Mouse (Mus musculus) limb, embryonic 14.5 days (tissue): ENCODE results near the gene Zfp467. TPM values are rescaled to one million over a fixed set of nuclear protein-coding genes. Genes with fewer than 3 reads are reported as not detected.

Experiments used
- ATAC-seq: fragments of 200-750 bp; cut with Nextera tagmentation; 2 replicates; pipeline ENCODE4 v1.8.0; 2017; ENCODE audit warnings: low read depth, moderate number of reproducible peaks, moderate TSS enrichment; ENCODE audit not compliant: low FRiP score
- DNase-seq: peaks from one replicate; pipeline ENCODE4 v3.0.0-alpha.2; 2015; ENCODE audit warnings: low spot score
- H3K27ac ChIP-seq: fragments of 300-500 bp; sonication (generic); replicated peaks from 2 replicates; pipeline ENCODE4 v1.5.1; 2014; ENCODE audit warnings: low read depth, mild to moderate bottlenecking, low read length, moderate library complexity, mixed read lengths
- H3K27me3 ChIP-seq: fragments of 300-500 bp; sonication (generic); 2 replicates; pipeline ENCODE4 v1.6.1; 2014; ENCODE audit warnings: low read length, mixed read lengths; ENCODE audit not compliant: control insufficient read depth, insufficient read depth
- H3K36me3 ChIP-seq: fragments of 300-500 bp; sonication (generic); 2 replicates; pipeline ENCODE4 v1.6.1; 2014; ENCODE audit warnings: mild to moderate bottlenecking, low read length, moderate library complexity, mixed read lengths; ENCODE audit not compliant: control insufficient read depth, insufficient read depth
- H3K4me1 ChIP-seq: fragments of 300-500 bp; sonication (generic); 2 replicates; pipeline ENCODE4 v1.6.1; 2014; ENCODE audit warnings: antibody characterized with exemption, low read length, mixed read lengths; ENCODE audit not compliant: control insufficient read depth, insufficient read depth
- H3K4me2 ChIP-seq: fragments of 300-500 bp; sonication (generic); replicated peaks from 2 replicates; pipeline ENCODE4 v1.6.1; 2014; ENCODE audit warnings: low read depth, mild to moderate bottlenecking, low read length, moderate library complexity; ENCODE audit not compliant: severe bottlenecking
- H3K4me3 ChIP-seq: fragments of 300-500 bp; sonication (generic); replicated peaks from 2 replicates; pipeline ENCODE4 v1.5.1; 2014; ENCODE audit warnings: low read length
- H3K9ac ChIP-seq: fragments of 300-500 bp; sonication (generic); 2 replicates; pipeline ENCODE4 v1.6.1; 2014; ENCODE audit warnings: mild to moderate bottlenecking, low read depth, low read length, moderate library complexity; ENCODE audit not compliant: severe bottlenecking
- H3K9me3 ChIP-seq: fragments of 300-500 bp; sonication (generic); 2 replicates; pipeline ENCODE4 v1.6.1; 2016; ENCODE audit warnings: low read length; ENCODE audit not compliant: control insufficient read depth
- POLR2A ChIP-seq: fragments of 200-500 bp; IDR thresholded peaks from 2 replicates; pipeline ENCODE4 v1.8.0; 2012; ENCODE audit warnings: inconsistent platforms, mild to moderate bottlenecking, moderate library complexity, borderline replicate concordance; ENCODE audit not compliant: insufficient read depth, insufficient read length; ENCODE audit errors: extremely low read depth
- WGBS: fragments of 180-500 bp; shearing (Covaris S2); extraction: QIAGEN DNeasy Blood & Tissue Kit; methylation state at CpG from one replicate; pipeline ENCODE4 v1.1.7; 2014; 5-methylcytosine and 5-hydroxymethylcytosine counted together
- polyA plus RNA-seq, 2 experiments: library from polyadenylated mRNA; depleted of rRNA in 1 of 2; stranded (reverse) in 1 of 2; unstranded in 1 of 2; fragments of >200 nt; fragmentation: Nextera tagmentation in 1 of 2; extraction: Ambion mirVana in 1 of 2; gene quantifications; 2 replicates each; pipeline versions ENCODE4 v1.2.1 to v1.2.3; 2012 to 2014

Gene Zfp467
- polyA plus RNA-seq, 2 experiments, result 29.3 to 43.5 TPM

DNA sequence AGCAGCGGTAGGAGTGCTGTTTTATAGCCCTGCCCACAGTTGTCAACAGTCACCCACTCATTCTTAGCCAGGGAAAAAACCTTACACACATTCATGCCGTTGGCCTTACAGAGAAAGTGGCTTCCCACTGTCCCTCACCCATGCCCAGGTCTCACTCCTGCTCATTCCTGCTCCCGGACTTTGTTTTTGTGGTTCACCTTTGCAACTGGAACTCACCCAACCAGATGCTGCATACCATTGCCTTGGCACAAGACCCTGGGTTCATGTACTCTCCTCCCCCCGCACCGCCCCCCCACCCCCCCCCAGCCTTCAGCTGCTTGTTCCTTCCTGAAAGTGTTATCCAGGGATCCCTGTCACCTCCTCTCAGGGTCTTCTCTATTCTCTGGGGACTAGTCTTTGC is 10.5 kb downstream of the Zfp467 start:
- Histone ChIP-seq H3K4me3 (no peak overlapping the region), H3K9ac (no peak overlapping the region), H3K36me3 (peaks cover 39% of the 10 kb centered on the region), H3K27ac (no peak overlapping the region), H3K27me3 (peaks cover 10% of the 10 kb centered on the region; the same call in 1 of the 2 replicates), H3K9me3 (no peaks in the 10 kb centered on the region), H3K4me2 (no peak overlapping the region), H3K4me1 (peaks cover 25% of the 10 kb centered on the region)
- DNase-seq, result no peak
- 48% methylated on average over 4 of the region's 5 CpGs for WGBS
- no peak for ATAC-seq
- TF ChIP-seq POLR2A, result no peak

DNA sequence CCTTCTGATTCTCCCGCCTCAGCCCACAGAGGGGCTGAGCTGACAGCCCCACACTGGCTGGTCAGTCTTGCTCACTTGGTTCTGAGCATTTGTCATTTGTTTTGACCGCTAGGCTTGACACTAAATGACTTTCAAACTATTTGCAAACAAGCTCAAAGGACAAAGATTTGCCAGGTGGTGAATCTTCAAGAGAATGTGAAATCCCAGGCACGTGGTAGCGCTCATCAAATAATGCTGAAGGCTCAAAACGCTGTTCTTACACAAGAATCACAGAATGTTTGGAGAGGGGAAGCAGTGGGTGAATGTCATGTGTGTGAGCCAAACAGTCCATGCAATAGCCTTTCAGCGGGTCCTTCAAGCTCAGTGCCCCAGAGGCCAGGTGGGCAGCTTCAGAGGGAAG is 11.0 kb downstream of the Zfp467 start:
- DNase-seq (no peak), ATAC-seq (no peak)
- no peak overlapping the region for H3K4me3 ChIP-seq
- H3K9me3 ChIP-seq, result no peaks in the 10 kb centered on the region
- H3K4me1 ChIP-seq, result peaks cover 24% of the 10 kb centered on the region
- no peak for TF ChIP-seq POLR2A
- no peak overlapping the region for H3K9ac ChIP-seq
- H3K27me3 ChIP-seq, result peaks cover 10% of the 10 kb centered on the region; the same call in 1 of the 2 replicates
- H3K36me3 ChIP-seq, result peaks cover 36% of the 10 kb centered on the region
- 60% methylated on average over 6 of the region's 6 CpGs for WGBS
- no peak overlapping the region for H3K27ac ChIP-seq
- no peak overlapping the region for H3K4me2 ChIP-seq

DNA sequence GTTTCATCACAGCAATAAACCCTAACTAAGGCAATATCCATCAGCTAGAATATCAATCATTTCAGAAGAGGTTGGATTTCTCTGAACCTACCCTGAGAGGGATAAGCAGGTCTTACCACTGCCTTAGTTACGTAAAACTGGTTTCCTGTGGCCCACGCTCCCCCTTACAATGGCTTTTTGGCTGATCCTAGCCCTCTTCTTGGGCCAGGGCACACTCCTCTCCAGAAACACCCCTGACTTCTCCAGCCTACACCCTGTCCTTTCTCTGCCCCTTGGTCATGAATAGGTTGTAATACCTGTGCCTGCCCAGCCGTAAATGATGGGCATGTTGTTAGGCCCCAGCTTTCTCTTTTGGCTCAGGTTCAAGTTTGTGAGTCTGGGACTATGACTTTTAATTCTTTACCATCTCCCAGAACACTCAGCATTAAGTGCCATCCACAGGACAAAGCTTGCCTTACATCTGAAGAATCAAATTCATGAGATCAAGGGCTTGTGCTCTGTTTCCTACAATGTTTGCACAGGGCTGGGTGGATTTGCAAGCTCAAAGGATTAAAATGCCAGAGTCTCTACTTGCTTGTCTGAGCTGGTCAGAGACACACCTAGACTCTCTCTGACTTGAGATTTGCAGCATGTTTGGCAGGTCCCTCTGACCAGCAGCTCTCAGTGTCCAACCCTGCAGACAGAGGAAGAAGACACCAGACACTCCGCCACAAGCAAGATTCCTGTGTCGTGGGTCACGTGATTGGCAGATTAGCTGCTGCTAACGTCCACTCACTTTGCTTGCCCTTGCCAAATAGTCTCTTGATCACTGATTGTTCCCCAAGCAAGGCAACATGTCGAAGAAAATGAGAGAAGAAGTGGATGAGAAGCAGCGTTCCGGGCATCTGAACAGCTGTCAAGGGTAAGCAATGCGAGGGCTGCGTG is 12.5 kb downstream of the Zfp467 start:
- peaks cover 15% of the 10 kb centered on the region; the same call in 1 of the 2 replicates for H3K4me1 ChIP-seq
- no peak overlapping the region for H3K4me2 ChIP-seq
- no peak overlapping the region for H3K27ac ChIP-seq
- WGBS, result 60% methylated on average over 12 of the region's 12 CpGs
- no peak for TF ChIP-seq POLR2A
- H3K36me3 ChIP-seq, result peaks cover 21% of the 10 kb centered on the region
- ATAC-seq, result no peak
- DNase-seq, result no peak
- 0 out of 2 replicates have a peak, but pooled peaks cover 3% of the 10 kb centered on the region for H3K27me3 ChIP-seq
- H3K9me3 ChIP-seq, result no peaks in the 10 kb centered on the region
- H3K9ac ChIP-seq, result no peak overlapping the region
- H3K4me3 ChIP-seq, result no peak overlapping the region

DNA sequence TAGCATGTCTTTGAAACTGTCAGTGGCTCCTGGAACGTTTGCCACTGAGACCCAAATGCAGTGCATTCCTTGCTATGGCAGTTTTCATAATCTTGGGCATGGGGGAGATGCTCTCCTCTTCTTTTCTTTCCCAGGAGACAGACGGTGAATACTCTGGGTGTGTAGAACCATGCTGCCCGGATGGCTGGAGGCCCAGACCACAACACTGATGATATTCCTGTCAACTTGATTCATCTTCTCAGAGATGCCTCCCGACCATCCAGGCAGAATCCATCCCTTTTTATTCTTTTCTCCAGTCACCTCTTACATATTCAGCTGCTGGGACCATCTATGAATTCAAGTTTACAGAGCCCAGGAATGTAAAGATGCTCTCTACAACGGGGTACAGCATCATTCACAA is 14.9 kb downstream of the Zfp467 start:
- Histone ChIP-seq H3K4me3 (no peak overlapping the region), H3K27ac (no peak overlapping the region), H3K27me3 (no peaks in the 10 kb centered on the region), H3K9me3 (no peaks in the 10 kb centered on the region), H3K9ac (no peak overlapping the region), H3K4me2 (no peak overlapping the region), H3K4me1 (0 out of 2 replicates have a peak, but pooled peaks cover 6% of the 10 kb centered on the region), H3K36me3 (no peaks in the 10 kb centered on the region)
- ATAC-seq (no peak), DNase-seq (no peak)
- 78% methylated on average over 5 of the region's 5 CpGs for WGBS
- TF ChIP-seq POLR2A, result no peak

DNA sequence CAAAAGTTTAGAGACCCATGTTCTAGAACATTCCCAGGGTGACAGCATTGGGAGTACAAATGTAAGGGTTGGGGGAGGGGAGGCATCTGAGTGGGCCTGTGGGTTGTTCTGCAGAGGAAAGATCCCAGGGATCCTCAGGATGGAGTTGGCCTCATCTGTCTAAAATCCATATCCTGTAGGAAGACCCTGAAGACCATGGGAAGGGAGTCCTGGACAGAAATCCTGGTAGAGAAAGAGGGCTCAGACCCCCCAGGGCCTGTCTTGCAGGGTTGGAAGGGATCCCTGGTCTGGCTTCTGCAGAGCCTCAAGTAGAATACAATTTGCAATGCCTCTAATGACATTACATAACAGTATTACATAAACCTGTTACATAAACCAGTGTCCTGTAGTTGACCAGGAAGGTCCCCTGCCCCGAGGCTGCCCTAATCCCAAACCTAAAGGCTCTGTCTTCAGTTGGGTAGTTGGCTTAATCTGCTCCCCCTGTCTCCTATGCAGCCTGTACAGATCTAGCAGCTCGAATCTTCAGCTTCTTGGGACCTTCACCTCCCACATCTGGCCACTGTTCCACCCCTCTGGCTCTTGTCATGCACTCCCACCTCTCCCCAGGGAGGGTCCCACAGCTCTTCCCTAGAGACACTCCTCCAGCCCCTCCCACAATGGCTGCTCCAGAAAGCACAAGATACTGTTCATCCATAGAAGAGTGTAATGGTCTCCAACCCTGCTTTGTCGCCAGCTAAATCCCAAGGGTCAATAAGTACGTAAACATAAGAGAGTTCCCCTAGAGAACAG is 16.7 kb downstream of the Zfp467 start:
- Histone ChIP-seq H3K27me3 (no peaks in the 10 kb centered on the region), H3K9ac (no peak overlapping the region), H3K4me2 (no peak overlapping the region), H3K36me3 (no peaks in the 10 kb centered on the region), H3K9me3 (no peaks in the 10 kb centered on the region), H3K4me3 (no peak overlapping the region), H3K27ac (no peak overlapping the region), H3K4me1 (no peaks in the 10 kb centered on the region)
- DNase-seq (no peak), ATAC-seq (no peak)
- 74% methylated on average over 4 of the region's 4 CpGs for WGBS
- TF ChIP-seq POLR2A, result no peak
